Mouse (Mus musculus): Measurements from ENCODE around the gene Gpatch4.

The Gpatch4 gene

DNA sequence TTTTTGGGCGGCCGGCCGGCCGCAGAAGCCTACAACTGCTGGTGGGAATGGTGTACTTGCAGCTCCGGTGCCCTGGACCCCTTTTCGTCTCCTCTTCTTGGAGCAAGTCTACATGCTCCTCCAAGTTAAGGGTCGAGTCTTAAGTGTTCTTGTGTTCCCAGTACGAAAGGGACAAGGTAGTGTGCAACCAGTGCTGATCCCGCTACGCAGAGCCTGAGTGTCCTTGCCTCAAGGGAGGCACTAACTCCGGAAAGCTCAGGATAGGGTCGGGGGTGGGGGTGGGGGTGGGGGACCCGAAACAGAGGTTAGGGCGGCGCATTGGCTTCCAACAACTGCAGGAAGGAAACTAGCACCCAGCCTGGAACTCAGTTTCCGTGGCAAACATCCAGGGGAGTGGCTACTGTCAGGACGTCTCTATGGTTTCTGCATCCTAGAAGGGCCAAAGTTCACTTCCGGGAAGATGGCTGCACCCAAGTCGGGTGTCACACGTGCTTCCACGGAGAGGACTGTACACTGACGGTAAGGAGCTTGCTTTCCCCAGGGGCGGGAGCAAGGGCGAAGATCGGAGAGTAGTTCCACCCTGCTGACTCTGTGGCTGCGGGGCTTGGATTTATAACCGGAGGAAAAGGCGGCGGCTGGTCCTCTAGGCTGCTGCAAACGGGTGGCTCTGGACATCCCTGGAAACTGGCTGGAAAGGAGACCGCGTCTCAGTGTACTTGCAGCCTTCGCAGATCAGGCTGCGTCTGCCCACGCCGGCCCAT is at the start of gene Gpatch4:
Gene Gpatch4, plus strand, starts transcription at position 448 of the 761 bp plus-strand sequence.
- DNase-seq: peak; percentile 92

DNA sequence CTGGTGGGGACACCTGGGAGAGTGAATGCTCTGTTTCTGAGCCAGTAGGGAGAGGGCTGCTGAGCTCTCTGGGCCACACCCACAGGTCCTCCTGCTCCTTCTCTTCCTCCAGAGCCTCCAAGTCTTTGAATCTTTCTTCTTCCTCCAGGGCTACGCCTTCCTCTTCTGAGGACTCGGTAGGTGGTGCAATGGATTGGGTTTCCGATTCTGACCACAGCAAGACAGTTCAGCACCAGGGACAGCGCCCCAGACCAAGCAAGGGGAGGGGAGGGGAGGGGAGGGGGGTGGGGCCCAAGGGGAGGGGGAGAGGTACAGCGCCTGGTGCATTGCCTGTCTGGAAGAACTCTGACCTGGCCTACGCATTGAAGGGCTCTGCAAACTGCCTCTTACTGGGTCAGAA is 49.5 kb upstream of the Gpatch4 start:
- peak; percentile 83 for DNase-seq

DNA sequence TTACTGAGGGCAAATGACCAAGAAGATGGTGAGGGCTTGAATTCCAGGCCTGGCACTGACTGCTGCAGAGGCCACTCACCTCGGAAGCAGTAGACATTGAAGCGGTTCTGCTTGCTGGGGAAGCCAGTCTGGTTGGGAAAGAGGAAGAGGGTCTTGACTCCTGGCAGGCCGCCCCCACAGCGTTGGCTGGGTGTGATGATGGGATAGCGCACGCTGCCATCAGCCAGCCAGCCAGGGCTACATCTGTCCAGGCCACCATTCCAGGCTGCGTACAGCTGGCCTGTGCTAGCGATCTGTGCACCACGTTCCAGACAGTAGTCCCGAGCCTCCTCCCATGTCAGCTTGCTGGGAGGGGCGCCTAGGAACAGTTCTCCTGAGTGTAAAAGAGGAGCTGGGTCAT is 47.6 kb upstream of the Gpatch4 start:
- no peak for DNase-seq

DNA sequence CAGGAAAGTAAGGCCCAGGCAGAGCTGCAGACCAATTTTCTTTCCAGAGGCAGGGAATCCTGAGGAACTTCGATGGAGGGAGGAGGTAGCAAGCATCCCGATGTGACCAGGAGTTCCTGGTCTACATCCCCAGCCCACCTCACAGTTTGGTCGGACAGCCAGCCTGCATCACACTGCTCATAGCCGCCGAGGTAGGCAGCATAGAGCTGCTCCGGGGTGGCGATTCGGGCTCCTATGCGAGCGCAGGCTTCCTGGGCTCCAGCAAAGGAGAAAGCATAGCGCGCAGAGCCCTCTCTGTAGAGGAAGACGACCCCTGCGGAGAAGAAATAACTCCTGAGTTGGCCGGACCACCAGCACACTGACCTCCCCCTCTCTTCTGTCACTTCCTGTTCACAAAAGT is 46.5 kb upstream of the Gpatch4 start:
- DNase-seq: no peak

DNA sequence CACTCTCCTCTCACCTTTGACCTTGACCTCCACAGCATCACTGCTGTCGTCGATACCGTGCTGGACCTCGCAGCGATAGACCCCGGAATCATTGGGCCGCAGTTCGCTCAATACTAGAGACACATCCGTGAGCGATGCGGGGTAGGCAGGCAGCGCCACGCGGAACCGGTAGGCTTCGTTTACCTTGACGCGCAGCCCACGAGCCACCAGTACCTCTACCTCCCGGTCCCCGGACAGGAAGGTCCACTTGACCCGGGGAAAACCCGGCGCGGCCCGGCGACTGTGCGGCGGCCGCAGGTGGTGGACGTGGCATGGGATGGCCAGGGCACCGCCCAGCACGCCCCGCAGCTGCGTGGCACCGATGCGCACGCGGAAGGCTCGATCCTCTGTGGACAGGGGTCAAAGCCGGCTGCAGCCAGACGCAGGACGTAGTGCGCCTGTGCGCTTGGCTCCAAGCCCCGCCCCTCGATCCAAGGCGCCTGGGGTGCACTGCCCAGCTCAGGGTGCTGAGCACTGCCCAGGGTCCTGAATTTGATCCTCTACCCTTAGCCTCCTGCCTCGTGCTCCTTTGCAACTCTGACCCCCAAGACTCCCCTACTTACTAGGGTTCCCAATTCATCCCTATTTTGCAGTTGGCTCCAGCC is 45.8 kb upstream of the Gpatch4 start:
- peak; percentile 67 for DNase-seq

DNA sequence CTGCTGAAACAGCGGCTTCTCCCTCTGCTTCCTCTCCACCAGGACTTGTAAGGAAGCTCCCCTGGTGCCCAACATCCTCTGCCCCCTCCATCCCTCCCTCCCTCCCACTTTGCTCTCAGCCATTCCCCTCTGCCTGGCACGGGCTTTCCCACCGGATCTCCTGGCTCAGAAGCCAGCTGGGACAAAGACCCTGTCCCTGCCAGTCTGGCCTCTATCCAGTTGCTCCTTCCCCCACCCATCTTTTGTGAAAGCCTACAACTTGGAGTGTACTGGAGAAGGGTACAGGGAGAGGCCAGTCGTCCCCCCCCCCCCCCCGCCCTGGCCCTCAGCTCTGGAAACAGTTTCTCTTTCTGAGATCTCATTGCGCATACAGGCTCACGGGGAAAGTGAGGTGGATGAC is 44.2 kb upstream of the Gpatch4 start:
- no peak for DNase-seq

DNA sequence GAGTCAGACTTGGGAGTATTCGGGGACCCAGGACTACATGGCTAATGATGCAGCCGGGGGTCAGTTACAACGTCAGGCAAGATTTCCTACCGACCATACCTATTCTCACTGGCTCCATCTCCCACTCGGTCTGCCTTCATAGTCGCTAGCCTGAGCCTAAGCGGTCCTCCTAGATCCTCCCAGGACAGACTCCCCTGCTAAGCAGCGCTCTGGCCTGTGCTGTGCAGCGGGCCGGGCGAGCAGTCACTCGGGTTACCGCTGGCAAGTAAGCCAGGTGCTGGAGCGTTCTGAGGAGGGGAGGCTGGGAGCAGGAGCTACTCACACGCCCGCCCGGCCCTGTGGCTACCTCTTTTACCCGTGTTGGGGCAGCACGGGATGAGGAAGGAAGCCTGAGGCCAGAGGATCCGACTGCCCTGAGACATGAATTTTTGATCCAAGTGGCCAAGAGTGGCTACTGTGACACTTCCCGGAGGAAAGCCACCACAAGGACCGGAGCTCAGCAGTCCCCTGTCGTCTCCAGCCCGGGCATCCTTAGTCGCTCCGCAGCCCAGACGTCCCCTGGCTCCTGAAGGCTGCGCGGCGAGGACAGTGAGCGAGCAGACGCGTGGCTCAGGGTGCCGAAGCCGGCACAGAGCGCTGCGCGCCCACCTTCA is 43.5 kb upstream of the Gpatch4 start:
- DNase-seq: no peak

DNA sequence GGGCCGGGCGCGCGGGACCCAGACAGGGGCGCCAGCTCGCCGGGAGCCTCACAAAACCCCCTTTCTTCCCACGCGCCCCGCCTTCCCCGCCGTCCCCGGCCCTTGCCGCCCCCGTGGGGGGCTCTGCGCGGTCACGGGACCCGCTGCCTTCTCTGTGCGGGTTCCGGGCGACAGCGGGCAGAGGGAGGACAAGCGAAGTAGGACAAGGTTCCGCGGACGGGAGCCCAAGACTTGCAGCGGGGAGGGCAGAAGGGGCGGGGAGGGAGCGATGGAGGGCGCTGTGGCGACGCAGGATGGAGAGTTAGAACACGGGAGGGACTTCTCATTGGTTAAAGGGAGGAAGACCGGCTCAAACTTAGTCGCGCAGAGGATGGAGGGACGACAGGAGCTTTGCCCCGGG is 42.7 kb upstream of the Gpatch4 start, which contains the start of gene Bcan:
Gene Bcan, minus strand, starts transcription at position 50 of the 400 bp plus-strand sequence.
- DNase-seq: no peak

DNA sequence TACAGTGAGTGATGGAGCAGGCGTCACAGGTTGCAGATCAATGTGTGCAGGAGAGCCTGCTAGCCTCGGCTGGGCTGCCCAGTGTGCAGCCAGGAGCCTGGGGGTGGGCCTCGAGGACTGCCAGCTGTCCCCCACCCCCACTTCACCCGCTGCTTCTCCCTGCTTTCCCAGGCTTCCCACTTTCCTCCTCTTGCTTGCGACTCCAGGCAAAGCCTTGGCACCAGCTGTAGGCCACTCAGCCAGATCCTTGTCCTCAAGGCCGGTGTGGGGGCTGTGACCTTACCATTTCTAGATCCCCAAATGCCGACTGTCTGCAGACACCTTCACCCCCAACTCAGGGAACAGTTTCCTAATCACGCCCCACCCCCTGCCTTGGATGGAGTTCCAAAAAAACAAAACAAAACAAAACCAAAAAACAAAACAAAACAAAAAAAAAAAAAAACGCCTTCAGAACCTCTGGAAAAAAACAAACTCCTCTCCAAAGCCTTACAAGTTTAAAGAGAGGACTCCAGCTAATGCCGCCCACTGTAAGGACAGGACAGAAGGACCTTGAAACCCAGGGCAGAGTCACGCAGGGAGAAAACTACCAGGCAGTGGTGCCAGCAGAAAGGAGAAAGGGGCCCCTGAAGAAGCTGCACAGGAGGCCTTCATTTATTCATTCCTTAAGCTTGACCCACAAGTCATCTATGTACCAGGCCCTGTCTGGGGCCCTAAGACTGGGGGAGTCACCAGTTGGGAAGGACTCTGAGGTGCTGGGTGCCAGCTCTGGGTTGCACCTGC is 41.9 kb upstream of the Gpatch4 start:
- DNase-seq: no peak

DNA sequence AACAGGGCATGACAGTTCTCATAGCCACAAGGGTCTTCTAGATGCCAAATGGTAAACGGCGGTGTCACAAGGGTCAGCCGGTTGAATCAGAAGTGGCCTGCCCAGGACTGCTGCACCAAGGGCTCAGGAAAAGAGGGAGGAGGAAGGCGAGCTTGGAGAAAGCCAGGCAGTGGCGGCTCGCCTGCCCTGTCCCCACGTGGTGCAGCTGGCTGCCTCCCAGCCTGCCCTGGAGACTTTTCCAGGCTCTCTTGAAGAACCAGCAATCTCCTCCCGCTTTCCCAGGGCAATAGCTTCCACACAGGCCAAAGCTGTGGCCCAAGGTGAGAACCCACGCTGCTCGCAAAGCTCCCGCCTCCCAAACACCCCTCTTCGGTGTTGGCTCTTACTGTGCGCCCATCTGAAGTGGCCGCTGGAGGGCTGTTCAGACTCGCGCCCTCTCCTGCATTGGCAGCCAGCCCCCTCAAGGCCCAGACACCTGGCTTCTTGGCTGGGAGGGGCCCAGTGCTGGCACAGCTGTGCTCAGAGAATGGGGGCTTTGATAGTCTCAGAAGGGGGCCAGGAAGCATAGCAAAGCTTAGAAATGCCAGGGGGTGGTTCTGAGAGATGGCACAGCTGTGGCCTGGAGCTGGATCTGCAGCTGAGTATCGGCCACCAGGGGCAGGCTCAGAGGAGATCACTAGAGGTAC is 40.5 kb upstream of the Gpatch4 start:
- no peak for DNase-seq

DNA sequence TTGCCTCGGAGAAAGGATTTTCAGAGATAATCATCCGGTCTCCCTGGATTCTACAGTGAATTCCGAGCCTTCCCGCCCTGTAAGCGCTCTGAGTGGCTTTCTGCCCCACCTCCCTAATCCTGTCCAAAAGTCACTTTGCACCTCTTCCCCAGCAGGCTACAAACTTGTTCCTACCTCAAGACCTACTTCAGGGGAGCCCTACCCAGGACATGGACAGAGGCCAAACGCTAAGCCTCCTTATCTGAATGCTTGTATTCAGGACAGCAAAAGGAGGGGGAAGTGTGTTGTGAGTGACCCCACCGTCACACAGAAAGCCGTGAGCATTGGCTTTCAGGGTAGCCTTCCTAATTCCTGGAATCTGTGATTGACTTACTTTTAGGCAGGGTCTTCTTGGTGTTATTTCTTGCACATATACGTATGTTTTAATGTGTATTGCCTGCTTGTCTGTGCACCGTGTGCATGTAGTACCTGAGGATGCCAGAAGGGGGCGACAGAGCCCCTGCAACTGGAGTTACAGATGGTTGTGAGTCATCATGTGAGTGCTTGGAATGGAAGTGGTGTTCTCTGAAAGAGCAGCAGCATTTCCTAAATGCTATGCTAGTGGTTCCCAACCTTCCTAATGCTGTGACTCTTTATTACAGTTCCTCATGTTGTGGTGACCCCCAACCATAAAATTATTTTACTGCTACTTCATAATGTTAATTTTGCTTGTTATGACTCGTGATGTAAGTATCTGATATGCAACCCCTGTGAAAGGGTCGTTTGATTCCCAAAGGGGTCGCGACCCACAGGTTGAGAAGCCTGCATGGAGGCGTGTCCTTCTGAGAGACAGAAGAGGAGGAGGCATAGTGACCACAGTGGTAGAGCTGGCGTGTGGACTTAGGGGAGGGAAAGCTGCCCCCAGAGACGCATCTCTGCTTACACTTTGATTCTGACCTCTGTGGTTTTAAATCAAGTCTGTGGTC is 36.8 kb upstream of the Gpatch4 start:
- no peak for DNase-seq

DNA sequence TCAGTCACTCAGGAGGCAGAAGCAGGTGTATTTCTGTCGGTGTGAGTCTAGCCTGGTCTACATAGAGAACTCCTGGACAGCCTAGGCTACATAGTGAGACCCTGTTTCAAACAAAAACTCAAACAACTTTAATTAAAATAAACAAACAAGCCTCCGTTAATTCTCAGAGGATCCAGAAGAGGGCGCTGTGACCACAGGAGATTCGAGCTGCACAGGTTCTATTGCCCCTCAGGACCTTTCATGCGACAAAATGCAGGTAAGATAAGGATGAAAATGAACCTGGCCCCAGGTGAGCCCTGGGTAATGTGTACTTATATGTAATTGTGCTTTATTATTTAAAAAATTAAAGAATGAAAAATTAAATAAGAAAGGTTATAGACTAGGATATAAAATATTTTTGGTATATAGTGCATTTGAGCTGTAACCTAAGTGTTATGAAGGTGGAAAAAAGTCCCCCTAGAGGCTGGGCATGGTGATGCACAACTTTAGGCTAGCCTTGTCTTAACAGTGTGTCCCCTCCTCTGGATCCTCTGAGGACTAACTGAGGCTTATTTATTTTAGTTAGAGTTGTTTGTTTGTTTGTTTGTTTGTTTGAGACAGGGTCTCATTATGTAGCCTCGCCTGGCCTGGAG is 32.2 kb upstream of the Gpatch4 start:
- peak; percentile 47 for DNase-seq

DNA sequence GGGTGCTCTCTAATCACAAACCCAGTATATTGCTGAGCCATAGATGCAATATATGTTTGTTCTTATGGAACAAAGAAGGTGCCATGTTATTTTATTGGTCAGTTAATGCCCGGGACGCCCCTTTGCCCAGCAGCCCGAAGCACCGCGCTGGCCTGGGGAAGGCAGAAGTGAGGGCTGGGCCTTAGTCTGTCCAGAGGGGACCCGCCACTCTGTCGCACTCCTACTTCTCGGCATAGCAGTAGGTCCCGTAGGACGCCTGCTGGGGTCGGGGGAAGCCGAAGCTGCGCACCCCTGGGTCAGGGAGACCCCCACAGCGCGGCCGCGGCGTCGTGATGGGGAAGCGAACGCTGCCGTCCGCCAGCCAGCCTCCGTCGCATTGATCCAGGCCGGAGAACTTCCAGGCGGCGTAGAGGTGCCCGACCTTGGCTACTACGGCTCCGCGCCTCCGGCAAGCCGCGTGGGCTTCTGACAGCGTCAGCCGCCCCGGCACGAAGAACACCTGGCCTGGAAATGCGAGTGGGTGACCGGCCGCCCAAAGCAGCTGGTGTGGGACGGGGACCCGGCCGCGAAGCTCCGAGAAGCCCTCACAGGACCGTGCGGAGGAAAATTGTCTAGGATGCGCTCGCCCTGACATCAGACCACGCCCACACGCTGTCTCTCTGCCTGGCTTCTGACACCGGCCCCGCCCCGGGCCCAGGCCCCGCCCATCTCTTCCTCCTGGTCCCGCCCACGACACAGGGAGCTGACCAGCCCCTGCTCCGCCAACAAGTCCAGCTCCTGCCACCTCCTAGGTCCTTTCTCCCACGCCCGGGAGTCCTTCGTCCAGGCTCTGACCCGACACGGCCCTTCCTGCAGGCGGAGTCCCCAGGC is 20.4 kb upstream of the Gpatch4 start:
- peak; percentile 96 for DNase-seq

DNA sequence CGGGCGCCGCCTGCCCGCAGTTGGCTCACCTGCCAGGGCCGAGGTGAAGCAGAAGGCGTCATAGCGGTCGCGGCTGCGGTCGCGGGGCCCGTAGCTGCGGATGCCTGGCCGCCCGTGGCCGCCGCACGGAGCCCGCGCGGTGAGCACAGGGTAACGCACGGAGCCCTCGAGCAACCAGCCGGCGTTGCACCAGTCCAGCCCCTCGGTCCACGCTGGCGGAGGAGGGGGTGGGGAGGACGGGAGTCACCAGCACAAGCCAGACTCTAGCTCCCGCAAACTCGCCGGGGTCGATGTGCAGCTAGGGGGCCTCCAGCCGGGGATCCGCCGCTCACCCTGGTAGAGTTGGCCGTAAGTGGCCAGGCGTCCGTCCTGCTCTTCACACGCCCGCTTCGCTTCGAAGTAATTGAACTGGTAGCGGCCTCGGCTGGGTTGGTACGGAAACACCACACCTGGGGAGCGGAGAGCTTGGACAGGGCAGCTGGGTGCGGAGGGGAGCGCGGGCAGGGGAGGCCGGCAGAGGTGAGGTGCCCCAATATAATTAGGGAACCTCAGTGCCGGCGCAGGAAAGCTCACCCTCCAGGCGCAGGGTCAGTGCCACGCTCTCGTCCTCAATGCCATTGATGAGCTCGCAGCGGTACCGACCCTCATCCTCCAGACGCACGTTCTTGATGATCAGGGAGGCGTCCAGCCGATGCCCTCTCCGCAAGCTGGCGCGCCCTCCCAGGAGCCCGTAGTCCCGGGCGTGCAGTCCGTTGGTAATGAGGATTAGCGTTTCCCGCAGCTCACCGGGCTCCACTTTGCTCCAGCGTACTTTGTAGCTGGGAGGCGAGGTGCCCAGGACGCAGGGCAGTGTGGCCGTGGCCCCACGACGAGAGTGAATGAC is 19.5 kb upstream of the Gpatch4 start:
- DNase-seq: no peak

DNA sequence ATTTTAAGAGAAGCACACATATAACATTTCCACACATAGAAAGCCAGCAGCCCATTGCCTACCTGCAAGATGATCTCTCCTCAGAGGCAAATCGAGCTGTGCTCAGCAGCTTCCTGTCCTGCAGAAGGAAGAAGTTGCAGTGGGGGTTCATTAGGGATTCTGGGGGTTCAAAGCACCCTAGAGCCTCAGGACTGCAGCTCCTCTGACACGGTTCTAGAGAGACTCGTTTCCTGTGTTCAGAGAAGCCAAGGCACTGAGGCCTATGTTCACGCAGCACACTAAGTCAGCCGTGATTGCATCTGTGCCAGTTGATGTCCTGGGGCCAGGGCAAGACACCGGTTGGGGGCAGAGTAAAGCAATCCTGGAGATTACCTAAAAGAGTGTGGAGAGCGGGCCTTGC is 16.1 kb upstream of the Gpatch4 start:
- no peak for DNase-seq

DNA sequence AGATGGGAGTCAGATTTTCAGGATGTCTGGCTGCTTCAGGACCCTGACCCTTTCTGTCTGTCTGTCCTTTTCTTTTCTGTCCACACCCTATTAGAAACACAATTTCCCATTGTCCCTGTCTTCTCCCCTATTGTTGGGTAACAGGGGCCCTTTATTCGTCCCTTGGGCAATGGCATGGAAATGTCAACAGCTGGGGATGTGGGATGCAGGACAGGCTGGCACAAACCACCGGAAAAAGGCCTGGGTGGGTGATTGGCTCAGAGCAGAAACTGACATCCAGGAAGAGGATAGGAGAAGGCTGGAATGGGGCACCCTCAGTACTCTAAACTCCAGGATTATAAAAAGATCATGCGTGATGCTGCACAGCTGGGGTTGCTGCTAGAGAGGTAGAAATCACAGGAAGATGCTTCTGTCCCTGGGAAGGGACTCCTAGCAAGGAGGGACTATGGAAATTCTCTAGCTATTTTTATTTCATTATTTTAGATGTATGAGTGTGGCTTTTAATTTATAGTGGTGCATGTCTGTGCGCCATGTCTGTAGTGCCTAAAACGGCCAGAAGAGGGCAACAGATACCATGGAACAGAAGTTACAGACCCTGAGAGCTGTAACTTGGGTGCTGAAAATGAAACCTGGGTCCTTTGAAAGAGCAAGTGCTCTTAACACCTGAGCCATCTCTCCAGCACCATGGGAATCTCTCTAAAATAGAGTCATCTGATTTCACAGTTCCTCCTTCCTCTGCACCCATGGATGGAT is 15.3 kb upstream of the Gpatch4 start, which contains the start of gene Hapln2:
Gene Hapln2, minus strand, starts transcription at position 150 of the 753 bp plus-strand sequence.
- peak; percentile 30 for DNase-seq

DNA sequence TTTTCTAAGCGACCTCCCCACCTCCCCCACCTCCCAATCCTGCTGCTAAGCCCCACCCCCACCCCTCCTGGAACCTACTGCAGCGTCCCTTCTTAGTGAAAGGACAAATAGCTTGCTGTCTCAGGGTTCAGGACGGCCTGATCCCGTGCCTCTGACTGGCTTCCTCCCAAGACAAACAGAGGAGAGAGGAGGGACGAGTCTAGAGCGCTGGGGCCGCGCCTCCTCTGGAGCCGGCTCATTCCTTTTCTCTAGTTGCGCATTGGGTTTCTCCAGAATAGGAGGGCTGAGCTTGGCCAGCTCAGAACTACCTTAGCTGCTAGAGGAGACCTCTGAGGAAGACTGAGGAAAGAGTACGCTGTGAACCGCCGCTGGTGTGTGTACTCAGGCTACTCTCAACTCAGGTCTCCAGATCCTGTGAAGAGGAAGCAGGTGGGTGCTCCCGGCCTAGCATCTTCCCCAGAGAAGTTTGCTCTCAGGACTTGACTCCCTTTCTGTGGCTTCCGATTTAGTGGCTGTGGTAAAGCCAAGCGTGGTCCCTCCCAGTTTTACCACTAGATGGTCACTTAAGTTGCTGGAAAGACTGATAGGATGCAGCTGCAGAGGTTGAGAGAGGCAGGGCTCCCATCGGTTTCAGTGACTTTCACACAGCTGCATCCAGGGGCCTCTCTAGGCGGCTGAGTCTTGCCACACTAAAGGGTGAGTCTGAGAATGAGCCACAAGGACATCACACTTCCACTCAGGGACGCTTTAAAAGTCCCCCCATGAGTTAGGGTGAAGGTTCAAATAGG is 12.1 kb upstream of the Gpatch4 start:
- DNase-seq: peak; percentile 73

All from kidney, postnatal 10 days (tissue).